Mouse (Mus musculus) T-helper 2 cell (primary cell): ENCODE results near the gene Car14.
"Not testable (repeated sequence)": the region's sequence is repeated elsewhere in the genome, so short reads cannot be mapped to it uniquely, and the experiment has no call there.

Experiments
- in situ Hi-C: fragments of 300-600 bp; cut with MboI, MseI; formaldehyde crosslinking; loops from one replicate; pipeline ENCODE4 v1.15.1; 2025; ENCODE audit warnings: high pct_unique_total_duplicates

The Car14 gene

GRCm38 (mm10) chr3:95857050-95857449 is 47.4 kb downstream of the Car14 start:
- in situ Hi-C loops = not testable (repeated sequence)

DNA sequence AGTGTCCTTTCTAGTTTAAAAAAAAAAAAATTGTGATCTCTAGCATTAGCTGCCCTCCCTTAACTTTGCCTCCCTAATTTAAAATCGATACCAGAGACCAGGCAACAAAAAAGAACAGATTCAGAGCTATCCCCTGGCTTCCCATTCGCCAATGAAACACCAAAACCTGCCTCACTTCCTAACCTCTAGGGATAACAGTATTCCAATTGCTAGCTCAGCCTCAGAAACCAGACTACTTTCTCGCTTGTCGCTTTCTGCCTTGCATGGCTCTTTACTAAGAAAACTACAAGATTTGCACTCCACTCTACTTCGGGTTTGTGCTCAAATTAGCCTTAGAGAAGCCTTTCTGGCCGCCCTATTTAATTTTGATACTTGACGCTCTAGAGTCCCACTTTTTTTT is 48.4 kb downstream of the Car14 start:
- in situ Hi-C loops = no loop called here

- in situ Hi-C loops = no loop called here
These were observed 48.9 kb downstream of the Car14 start, which contains the start of gene Prpf3 for GRCm38 (mm10) chr3:95855502-95856089. Prpf3 (minus strand) TSS chr3:95855885.

DNA sequence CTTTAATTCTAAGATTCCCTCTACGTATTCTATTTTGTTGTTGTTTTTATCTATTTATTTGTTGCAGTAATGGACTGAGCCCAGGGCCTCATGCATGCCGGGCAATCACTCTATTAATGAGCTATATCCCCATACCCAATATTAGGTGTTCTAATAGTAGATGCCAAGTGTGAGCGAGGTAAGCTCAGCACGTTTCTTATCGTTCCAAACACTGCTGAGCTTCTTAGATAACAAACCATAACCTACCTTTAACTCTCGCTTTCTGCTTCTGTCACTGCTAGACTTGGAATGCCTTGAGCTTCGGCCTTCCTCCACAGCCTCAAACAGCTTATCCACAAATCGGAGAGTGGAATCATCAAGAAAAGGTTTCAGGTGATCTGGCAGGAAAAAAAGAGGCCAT is 53.2 kb downstream of the Car14 start:
- in situ Hi-C loops = no loop called here

DNA sequence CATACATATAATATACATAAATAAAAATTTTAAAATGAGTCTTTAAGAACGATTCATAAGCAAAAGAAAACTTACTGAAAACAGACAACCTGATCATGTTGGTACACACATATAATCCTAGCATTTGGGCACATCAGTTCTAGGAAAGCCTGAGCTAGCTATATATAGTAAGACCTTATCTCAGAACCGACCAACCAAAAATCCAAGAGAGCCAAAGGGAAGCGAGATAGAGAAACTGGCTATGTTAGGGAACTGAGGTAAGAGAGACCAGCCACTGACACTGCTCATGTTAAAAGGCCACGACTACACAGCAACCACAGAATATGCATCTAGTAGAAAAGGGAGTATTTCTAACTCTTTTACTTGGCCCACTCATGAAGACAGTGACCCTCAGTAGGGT is 53.9 kb downstream of the Car14 start:
- in situ Hi-C loops = no loop called here
